Mouse (Mus musculus): ENCODE data around the gene Tmem45a. TPM values are rescaled to one million over a fixed set of nuclear protein-coding genes. Genes with fewer than 3 reads are reported as not detected.
"Not testable (repeated sequence)": the region's sequence is repeated elsewhere in the genome, so short reads cannot be mapped to it uniquely, and the experiment has no call there.

Gene Tmem45a
- 1 to 10 TPM; 3.0 to 7.6 TPM for total RNA-seq (2021)
- long read RNA-seq, experiment 1, partial matches to known transcripts: 0 of 2 reads
- long read RNA-seq, experiment 1, other reads (novel, unspliced or antisense): 1 of 2 reads
- long read RNA-seq, experiment 2: 0 reads

DNA sequence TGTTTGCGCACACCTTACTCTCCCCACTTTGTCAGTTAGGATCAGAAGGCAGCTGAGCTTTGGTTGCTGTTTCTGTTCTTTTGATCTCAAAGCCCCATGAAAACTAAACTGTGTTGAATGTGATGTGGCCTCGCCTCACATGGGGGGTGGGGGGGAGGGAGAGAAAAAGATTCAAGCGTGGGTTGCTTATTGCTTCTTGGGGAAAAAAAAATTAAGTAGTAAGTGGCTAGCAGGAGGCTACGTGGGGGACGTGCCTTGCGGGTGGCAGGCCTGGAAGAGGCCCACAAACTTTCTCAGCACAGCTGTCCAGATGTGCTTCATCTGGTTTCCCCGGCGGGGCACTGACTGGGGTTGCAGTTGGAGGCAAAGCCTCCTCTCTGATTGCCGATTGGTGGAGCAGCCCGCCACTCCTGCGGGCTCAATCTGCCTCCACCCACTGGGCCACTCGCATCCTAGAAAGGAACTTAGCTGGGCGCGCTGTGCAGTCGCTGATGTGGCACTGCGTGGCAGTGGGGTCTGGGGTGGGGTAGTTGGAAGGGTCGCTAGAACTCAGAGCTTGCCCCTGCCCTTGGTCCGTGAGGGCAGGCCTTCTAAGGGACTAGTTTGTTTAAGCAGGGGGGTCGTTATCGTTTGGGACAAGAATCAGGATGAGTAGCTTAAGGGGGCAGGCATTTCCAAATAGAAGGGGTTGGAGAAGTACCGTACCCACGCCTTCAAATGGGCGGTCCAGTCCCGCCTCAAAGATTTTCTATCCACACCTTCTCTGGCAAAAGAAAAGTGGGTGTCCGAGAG is at the start of gene Tmem45a:
Gene Tmem45a (minus strand): TSS at position 343 of the 792 bp plus-strand sequence.
- peak; percentile 91 for DNase-seq

DNA sequence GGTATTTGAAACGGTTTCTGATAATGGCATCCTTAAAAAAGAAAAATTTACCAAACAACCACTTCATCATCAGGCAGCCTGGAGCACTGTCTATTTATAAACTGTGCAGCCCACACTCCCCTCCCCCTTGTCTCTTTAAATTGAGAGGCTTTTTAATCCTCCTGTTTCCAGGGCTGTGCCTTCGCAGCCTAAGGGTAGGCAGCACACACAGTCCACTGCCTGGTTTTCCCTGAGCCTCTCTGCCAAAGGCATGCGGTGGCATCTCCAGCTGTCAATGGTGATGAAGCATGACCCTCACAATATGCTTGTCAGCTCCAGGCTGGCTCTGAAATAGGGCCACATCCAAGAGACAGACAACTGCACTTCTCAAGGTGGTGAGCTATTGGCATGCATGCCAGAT is 42.1 kb upstream of the Tmem45a start, which contains the start of gene Lnp1:
Gene Lnp1 (minus strand): TSS at position 39 of the 400 bp plus-strand sequence.
- DNase-seq: no peak

DNA sequence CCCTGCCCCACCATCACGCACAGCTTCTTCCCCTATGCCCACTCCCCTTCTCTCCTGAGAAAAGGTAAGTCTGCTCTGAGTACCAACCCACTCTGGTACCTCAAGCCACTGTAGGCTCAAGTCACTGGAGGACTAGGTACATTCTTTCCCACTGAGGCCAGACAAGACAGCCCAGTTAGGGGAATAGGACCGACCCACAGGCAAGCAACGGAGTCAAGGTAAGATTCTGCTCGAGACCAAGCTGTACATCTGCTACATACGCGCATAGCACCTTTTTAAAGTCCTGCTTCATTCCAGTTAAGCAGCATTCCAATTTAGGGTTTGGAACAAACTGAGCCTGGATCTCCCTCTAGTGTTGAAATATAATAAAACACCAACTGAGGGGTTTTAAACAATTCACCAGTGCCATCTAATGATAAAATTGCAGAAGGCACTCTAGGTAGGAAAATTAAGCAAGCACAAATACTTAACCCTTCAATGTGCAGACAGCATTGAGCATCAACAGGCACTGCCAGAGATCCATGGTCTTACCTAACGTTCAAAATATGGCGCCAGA is 34.2 kb upstream of the Tmem45a start:
- no peak for DNase-seq

- DNase-seq: no peak
Observed at GRCm38 (mm10) chr16:56917230-56917629, 31.3 kb upstream of the Tmem45a start.

GRCm38 (mm10) chr16:56908986-56909385 is 23.0 kb upstream of the Tmem45a start:
- peak in 1 of 2 experiments; percentile 36 for DNase-seq

GRCm38 (mm10) chr16:56902206-56902605 is 16.2 kb upstream of the Tmem45a start:
- DNase-seq: not testable (repeated sequence)

DNA sequence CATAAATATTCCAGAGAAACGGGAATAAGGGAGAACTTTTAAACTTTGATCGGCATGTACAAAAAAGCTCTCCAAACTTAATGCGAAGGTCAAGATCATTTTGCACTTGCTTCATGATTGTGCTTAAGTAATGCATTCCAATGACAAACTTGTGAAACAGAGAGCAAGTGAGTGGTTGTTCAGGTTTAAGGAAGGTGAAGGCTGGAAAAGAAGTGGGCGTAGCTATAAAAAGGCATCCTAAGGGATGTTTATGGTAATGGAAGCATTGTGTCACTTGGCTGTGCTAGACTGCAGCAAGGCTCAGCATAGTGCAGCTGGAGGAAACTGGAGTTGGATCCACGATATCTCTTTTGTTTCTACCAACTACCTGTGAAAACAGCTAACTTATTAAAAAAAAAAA is 5.6 kb upstream of the Tmem45a start:
- DNase-seq: no peak

DNA sequence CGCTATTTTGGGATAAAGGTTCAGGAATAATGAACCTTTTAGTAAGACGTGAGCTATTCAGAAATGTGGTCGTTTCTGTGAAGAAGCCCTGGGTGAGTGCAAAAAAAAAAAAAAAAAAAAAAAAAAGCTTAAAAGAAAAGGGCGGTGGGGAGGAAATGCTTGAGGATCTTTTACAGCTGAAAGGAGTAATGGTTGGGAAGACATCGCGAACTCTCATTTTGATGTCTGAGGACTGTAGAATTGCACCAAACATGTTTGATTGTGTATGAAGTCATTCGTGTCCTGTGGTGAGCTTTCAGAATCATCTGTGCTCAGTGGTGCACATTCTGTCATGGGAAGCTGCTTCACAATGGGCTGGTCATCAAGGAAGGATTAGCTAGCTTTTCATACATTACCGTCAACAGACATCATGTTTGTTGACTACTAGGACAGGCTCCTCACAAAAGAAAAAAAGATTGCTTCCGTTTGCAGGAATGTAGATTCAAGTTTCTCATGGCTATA is 700 bp upstream of the Tmem45a start:
- no peak for DNase-seq

- no peak for DNase-seq
Observed at GRCm38 (mm10) chr16:56884811-56885210, 1.2 kb downstream of the Tmem45a start.

- no peak for DNase-seq
Observed at GRCm38 (mm10) chr16:56873410-56873809, 12.6 kb downstream of the Tmem45a start.

GRCm38 (mm10) chr16:56870458-56870857 is 15.5 kb downstream of the Tmem45a start:
- no peak for DNase-seq

DNA sequence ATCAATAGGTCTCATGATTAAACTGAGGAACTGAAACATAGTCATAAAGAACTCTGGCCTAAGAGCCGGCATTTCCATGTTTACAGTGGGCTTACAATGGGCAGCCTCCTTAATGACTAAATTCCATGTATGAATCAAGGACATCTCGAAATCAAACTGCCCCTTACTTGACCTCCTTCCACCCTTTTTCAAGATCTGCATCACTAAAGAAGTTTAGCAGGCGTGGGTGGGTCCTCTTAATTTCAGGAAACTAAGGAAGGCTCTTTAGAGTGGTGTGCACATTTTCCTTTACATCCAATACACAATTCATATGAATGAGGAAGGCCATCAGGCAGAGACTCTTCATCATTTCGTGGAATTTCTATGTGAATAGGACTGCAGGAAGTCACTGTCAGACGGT is 17.6 kb downstream of the Tmem45a start:
- no peak for DNase-seq

DNA sequence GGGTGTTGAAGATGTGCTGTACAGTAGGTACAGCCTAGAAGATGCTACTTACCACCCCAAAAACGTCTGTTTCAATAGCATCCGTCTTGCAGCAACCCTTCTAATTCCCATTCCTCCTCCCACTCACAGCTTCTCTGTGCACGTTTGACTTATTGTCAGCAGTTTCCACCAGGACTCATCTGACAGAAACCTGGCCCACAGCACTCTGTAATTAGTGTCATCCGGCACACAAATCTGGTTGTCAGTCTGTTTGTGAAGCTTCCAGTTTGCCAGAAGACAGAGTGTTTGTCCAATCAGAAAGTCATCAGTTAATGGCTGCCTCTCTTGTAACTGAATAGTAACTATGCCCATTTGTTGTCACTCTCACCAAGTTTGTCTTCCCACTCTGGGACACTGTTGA is 18.4 kb downstream of the Tmem45a start:
- no peak for DNase-seq

DNA sequence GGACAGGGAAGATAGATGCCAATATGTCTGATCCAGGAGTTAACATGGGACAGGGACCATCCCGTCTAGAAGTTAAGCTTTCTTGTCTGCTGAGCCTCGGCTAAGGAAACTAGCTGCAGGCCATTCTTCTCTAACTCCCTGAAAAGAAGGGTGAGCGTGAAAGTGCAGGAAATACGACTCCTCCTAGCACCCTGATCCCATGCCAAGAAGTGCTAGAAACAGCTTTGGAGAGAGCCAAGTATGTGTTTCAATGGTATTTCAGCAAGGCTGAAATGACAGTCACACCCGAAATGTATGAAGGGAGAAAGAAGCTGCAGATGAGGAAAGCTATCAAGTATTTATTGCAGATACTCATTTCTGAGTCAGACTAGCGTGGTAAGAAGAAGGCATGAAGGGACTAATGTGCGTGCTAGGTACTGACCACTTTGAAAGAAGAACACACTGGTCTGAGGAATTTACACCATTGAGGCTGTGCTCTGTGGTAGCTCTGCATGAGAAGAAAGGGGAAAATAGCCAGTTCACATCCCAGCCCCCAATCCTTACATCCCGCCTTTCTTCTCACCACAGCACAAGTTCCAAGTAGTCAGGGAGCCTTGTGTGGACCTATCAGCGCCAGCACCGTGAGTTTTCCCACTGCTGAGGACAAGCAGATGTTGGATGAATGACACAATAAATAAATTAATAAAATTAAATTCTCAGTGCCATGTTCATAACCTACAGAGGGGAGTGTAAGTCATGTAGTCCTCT is 33.0 kb downstream of the Tmem45a start:
- DNase-seq: peak in 1 of 2 experiments; percentile 3

GRCm38 (mm10) chr16:56842988-56843387 is 43.0 kb downstream of the Tmem45a start:
- DNase-seq: no peak

GRCm38 (mm10) chr16:56833312-56833711 is 52.7 kb downstream of the Tmem45a start:
- DNase-seq: no peak

DNA sequence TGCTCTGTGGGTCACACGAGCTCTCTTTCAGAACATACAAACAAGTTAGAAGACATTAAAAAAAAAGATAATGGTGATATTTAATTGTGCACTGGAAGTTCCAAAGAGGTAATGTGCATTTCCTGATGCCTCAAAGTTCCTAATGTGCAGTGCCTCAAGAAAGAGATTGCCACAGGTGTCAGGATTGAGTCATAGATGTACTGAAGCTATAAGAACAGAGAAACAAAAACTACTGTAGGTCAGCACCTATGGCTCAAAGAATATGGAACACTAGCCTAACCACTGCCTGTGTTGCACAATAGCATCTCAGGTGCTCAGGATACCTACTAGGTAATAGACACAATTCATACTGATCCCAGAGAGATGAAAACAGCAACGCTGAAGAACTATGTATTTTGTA is 54.0 kb downstream of the Tmem45a start:
- DNase-seq: no peak

DNA sequence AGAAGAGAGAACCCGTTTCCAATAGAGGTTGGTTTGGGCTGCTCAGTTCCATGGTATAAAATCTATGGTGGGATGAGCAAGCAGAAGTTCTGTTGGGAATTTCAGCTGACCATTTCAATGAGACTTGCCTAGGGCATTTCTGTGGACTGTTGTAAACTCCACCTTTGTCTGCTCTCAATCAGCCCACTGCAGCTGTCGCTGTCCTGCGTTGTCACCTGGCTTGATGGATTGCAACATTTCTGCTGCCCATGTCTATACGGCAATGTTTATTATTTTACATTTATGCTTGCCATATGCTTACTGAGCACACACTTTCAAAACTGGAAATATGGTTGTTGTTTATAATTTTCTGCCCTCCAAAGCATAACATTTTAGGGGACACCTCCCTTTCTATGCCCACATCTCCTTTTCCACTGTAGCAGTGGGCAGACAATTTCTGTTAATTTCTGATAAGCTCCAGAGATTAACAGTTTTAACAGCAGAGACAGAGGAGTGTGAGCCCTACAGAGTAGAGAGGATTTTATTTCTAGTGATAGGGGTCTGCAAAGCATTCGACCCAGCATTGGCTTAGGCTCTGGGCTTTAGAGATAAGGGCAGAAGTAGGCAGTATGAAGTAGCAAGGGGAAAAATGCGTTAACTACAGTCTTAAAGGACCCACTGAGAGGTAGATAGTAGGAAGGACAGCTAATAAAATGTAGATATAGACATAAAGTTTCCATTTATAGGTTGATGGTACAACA is 84.4 kb downstream of the Tmem45a start:
- no peak for DNase-seq

GRCm38 (mm10) chr16:56800946-56801345 is 85.0 kb downstream of the Tmem45a start:
- DNase-seq: no peak

- DNase-seq: no peak
Observed at GRCm38 (mm10) chr16:56800469-56800868, 85.5 kb downstream of the Tmem45a start.

DNA sequence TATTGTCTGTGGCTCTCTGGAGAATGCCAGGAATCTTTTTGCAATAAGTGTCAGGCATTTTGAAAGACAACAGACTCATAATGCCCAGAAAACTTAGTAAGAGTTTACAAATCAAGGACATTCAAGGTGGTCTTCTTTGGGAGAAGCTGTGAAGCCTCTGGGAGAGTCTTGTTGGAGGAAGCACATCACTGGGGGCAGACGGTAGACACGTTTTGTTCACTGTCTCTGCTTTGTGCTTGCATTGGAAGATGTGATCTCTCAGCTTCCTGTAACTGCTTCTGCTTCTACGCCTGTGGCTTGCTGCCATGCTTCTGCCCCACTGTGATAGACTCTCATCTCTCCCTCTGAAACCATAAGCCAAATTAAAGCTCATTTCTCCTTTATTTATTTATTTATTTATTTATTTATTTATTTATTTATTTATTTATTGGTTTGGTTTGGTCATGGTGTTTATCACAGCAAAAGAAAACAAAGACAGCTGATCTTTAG is 86.4 kb downstream of the Tmem45a start:
- no peak for DNase-seq

DNA sequence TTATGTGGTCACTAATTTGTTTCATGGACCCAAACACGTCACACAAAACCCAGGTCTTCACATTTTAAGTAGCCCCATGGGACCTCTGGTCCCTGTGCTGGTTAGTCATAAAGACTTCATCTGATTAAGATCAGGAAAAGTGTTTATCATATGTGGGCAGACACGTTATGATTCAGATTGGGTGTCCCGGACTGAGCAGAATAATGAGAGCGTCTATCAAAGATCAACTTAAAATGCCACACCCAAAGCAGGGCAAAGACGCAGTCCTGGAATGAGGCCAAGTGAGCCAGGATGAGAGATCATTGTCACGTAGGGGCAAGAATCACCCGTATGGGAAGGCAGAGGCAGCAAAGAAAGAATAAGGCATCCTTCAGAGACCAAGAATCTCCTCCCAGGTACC is 87.1 kb downstream of the Tmem45a start:
- DNase-seq: no peak

Data from adrenal gland, postnatal 36 days (tissue).